Mouse (Mus musculus): ENCODE results near the gene Qk.

The Qk gene

GRCm38 (mm10) chr17:10325921-10326320 lies 6.3 kb upstream of the Qk start:
- DNase-seq = no peak

- no peak for DNase-seq
Measured at GRCm38 (mm10) chr17:10321754-10322153, 2.1 kb upstream of the Qk start.

DNA sequence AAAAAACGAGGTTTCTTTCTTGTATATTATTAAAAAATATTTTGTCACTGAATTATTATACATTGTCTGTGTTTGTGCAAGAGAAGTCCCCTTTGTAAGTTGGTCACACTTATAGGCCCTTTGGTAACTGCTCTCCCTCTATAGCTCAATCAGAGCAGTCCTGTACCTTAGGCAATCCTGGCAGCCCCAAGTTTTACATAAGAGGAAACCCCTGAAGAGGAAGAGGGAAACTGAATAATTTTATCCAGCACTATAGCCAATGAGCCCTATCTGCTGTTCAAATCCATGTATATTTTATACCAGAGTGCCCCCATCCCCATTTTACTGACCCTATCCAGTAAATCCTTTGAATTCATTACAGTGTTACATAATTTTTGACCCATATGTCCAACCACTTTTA lies 1.4 kb upstream of the Qk start:
- DNase-seq = no peak

GRCm38 (mm10) chr17:10320456-10320790 lies 769 bp upstream of the Qk start:
- no peak for DNase-seq

DNA sequence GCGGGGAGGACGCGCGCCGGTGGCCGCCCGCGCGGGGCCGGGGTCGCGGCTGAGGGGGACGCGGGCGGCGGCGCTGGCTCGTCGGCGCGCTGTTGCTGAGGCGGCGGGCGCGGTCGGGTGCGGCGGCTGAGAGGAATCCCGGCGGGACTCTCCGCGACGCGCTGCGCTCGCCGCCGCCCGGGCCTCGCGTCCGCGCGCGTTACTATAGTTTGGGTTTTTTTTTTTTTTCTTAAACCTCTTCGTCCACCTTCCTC lies 296 bp downstream of the Qk start:
- DNase-seq = no peak

DNA sequence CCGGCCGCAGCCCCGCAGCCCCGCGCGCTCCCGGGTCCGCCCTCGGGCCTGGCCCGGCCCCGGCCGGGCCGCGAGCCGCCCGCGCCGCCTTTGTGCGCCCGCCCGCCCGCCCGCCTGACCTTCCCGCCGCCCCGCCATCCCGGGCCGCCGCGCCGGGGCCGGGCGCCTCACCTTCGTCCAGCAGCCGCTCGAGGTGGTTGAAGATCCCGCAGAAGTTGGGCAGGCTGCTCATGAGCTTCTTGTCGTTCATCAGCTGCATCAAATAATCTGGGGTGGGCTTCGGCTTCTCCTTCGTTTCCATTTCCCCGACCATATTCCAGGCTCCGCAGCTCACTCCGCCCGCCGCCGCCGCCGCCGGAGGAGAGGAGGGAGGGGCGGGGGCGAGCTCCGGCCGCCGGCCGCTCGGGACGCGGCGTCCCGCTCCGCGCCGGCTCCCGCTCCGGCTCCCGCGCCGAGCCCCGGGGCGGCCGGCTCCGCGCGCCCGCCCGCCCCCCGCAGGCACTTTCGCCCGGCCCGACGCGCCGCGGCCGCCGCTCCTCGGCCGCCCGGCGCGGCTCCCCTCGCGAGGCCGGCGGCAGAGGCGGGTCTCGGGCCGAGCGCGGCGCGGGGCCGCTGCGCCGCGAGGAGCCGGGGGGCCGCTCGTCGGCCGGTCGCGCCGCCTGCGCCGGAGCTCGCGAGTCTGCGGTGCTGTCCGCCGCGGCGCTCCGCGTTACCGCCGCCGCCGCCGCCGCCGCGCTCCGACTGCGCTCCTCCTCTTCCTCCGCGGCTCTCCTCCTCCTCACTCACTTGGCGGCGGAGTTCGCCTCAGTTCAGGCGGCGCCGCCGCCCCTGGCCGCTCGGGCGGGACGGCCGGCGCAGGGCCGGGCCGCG lies 858 bp downstream of the Qk start:
- peak; percentile 83 to 93 for DNase-seq

GRCm38 (mm10) chr17:10317981-10318551 lies 1.6 kb downstream of the Qk start:
- peak; percentile 64 to 85 for DNase-seq

GRCm38 (mm10) chr17:10317186-10317585 lies 2.5 kb downstream of the Qk start:
- DNase-seq = peak in 1 of 2 experiments; percentile 87

DNA sequence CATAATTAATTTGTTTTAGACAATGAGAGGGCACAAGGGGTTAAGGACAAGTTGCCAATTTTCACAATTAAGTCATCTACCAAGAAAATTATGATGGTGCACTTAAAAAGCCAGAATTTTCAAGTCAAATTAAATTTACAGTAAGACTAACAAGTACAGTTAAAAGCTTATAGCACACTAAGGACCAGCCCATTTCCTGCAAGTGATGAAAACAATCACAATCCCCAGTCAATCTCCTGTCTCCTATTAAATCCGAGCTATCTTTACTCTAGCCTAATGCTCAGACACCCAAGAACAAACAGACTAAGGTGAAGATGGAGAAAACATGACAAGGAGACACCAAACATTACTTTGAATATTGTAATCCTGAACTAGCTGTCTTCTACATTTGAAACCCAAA lies 3.2 kb downstream of the Qk start:
- no peak for DNase-seq

DNA sequence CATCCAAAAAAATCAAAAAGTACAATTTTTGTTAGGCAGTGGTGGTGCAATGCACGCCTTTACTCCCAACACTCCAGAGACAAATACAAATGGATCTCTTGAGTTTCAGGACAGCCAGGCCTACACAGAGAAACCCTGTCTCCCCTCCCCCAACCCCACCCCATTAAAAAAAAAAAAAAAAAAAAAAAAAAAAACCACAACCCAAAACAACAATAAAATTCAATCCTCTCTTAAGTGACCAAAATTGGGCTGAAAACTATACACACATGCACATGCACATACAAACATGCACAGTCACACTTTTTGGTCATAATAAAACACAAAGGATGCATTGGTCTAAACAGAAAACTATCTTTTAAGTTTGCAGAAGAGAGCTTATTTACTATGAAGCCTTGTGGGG lies 9.6 kb downstream of the Qk start:
- DNase-seq = no peak

DNA sequence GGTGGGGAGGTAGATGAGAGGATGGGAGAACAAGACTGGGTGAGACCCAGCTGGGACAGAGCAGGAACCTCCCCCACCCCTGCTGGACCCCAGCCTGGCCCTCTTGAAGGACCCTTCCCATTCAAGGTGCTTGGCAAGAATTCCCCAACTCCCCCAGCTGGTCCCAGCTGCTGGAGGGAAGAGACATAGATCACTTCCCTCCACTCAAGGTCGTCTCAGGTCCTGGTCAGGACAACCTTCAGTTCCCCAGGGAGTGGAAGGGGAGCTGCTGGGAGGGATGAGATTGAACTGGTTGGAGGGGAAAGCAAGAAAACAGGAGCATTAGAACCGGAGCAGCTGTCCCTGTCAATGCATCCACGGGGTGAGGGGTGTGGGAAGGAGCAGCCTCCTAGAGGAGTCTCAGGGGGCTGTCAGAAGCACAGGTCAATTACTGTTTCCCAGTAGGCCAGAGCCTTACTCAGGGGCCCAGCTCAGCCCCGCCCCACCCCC lies 10.5 kb downstream of the Qk start:
- peak in 1 of 2 experiments; percentile 38 for DNase-seq

GRCm38 (mm10) chr17:10306424-10306823 lies 13.2 kb downstream of the Qk start:
- DNase-seq = no peak

DNA sequence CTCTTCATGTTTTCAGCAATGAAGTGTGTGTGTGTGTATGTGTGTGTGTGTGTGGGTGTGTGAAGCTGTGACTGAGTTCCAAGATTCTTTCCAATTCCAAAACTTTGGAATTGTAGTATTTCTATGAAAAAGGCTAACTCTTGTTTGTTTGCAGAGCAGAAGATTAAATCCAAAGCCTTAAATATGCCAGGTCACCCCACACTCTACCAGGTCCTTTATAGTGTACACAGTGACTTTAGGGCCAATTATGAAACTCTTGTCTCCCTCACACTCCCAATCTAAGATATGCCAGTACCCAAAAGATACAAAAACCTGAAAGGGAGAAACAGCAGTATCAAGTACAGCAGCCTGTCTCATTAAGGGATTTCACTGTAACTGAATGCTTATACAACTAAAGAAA lies 15.7 kb downstream of the Qk start:
- DNase-seq = no peak

- DNase-seq = no peak
Measured at GRCm38 (mm10) chr17:10300968-10301795, 18.5 kb downstream of the Qk start.

GRCm38 (mm10) chr17:10299396-10299795 lies 20.3 kb downstream of the Qk start:
- DNase-seq = no peak

- no peak for DNase-seq
Measured at GRCm38 (mm10) chr17:10292520-10292919, 27.1 kb downstream of the Qk start.

GRCm38 (mm10) chr17:10284772-10285171 lies 34.9 kb downstream of the Qk start:
- no peak for DNase-seq

- no peak for DNase-seq
Measured at GRCm38 (mm10) chr17:10279532-10279931, 40.1 kb downstream of the Qk start.

DNA sequence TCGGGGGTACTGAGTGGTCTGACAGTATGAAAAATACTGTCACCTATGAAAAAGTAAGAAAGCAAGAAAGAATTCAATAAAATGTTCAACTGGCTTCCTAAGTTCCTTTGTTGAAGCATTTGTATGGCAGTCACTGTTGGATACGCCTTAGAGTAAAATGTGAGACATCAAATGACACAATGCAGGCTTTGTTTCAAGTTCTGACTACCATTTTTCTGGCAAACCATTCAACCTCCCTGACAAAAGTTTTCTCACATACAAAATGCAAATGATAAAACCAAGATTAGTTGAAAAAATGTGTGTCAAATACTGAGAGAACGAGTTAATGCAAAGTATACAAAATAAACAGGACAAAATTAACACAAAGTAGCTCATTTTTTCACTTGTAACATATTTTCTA lies 50.1 kb downstream of the Qk start:
- DNase-seq = no peak

- no peak for DNase-seq
Measured at GRCm38 (mm10) chr17:10268468-10268867, 51.2 kb downstream of the Qk start.

GRCm38 (mm10) chr17:10266207-10266606 lies 53.4 kb downstream of the Qk start:
- DNase-seq = no peak

DNA sequence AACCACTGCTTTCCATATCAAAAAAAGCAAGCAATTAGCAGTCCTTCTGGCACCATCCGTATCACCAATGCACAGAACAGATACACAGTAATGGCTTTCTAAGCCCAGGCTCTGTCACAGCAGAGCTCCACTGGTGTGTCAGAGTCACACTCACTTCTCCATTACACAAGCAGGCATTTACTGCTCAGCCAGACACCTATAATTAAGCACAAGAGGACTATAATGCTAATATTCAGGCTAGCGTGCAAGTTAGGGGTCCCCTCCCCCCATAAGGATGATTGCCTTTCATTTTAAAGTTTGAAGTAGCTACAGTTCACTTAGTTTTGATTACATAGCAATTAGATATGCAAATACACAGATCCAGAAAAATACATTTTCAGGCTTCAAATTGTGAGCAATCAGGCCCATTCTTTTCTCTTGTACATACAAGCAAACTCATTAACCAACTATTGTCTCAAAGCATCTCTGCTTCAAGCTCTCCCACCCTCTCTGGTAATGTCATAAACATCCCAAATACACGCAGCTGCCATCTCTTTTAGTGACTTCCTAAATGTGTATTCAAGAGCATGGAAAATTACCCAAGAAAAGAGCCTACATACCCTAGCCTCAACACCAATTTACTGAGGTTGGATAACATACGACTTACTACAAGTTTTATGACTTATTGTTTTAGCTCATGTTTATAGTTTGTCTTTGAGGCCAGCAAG lies 68.2 kb downstream of the Qk start:
- no peak for DNase-seq

- no peak for DNase-seq
Measured at GRCm38 (mm10) chr17:10240081-10240480, 79.6 kb downstream of the Qk start.

All from kidney, postnatal 25 days (tissue).